Mouse (Mus musculus): ENCODE results near the gene Hist1h2ad. TPM values are rescaled to one million over a fixed set of nuclear protein-coding genes. Genes with fewer than 3 reads are reported as not detected.
"Not testable (repeated sequence)": the region's sequence is repeated elsewhere in the genome, so short reads cannot be mapped to it uniquely, and the experiment has no call there.

Hist1h2ad gene
- polyA plus RNA-seq, 1 experiment from 2014 or later = 1.3 TPM

DNA sequence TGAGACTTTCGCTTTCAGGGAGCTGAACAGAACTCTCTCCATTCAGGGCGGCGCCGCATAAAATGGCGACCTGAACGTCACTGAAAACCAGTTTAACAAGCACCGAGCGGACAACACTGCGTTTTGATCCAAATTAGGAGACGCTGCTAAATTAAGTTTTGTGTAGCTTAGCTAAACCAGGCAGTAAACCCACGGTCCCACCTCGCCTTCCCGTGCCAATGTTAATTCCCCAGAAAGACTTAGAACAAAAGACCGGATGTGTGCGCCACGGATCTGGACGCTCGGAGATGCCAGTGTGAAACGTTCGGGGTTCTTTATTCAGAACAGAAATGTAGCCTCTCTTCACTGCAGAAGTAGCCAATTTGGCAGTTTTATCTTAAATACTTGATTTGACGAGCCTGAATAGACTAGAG is 10.9 kb downstream of the Hist1h2ad start:
- Histone ChIP-seq H3K27ac (ENCODE audit: low read depth, low read length) (peak overlapping the region; percentile 96), H3K4me3 (ENCODE audit: low read depth, low read length) (peak overlapping the region; percentile 38), H3K27me3 (ENCODE audit: control insufficient read depth, insufficient read depth, low read length) (no peaks in the 10 kb centered on the region), H3K4me2 (peak overlapping the region; percentile 69), H3K36me3 (ENCODE audit: control insufficient read depth, insufficient read depth, low read length) (no peaks in the 10 kb centered on the region), H3K9me3 (replicated peaks; ENCODE audit: control insufficient read depth, low read length) (no peaks in the 10 kb centered on the region), H3K9ac (ENCODE audit: low read depth, low read length) (peak overlapping the region; percentile 80), H3K4me1 (ENCODE audit: control insufficient read depth, insufficient read depth, low read length) (peaks cover 18% of the 10 kb centered on the region; the same call in 1 of the 2 replicates)
- ATAC-seq (replicated peaks; ENCODE audit: insufficient number of reproducible peaks, low FRiP score, low TSS enrichment) = no peak
- whole genome bisulfite sequencing (ENCODE audit: insufficient replicate concordance) = under 1% methylated on average over 21 of the region's 21 CpGs

DNA sequence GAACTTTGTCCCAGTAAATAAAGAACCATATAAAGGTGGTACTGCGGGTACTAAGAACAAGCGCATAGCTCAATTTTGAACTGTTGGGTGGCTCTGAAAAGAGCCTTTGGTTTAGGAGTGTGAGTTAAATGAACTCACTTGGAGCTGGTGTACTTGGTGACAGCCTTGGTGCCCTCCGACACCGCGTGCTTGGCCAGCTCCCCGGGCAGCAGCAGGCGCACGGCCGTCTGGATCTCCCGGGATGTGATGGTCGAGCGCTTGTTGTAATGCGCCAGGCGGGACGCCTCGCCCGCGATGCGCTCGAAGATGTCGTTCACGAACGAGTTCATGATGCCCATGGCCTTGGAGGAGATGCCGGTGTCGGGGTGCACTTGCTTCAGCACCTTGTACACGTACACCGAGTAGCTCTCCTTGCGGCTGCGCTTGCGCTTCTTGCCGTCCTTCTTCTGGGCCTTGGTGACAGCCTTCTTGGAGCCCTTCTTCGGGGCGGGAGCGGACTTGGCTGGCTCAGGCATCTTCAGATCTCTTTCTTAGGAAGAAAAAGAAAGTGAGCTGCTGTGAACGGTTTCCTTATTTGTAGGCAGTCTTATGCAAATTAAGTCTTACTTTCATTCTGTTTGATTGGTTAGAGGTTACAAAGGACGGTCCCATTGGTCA is 11.4 kb downstream of the Hist1h2ad start:
- WGBS (ENCODE audit: insufficient replicate concordance) = under 1% methylated on average over 21 of the region's 36 CpGs
- Histone ChIP-seq H3K9ac (ENCODE audit: low read depth, low read length) (peak overlapping the region; percentile 80), H3K4me3 (ENCODE audit: low read depth, low read length) (peak overlapping the region; percentile 38), H3K4me2 (peak overlapping the region; percentile 69), H3K27ac (ENCODE audit: low read depth, low read length) (peak overlapping the region; percentile 96), H3K4me1 (ENCODE audit: control insufficient read depth, insufficient read depth, low read length) (peaks cover 18% of the 10 kb centered on the region; the same call in 1 of the 2 replicates)
- not testable (repeated sequence) for H3K27me3 ChIP-seq (ENCODE audit: control insufficient read depth, insufficient read depth, low read length); H3K9me3 ChIP-seq (replicated peaks; ENCODE audit: control insufficient read depth, low read length); H3K36me3 ChIP-seq (ENCODE audit: control insufficient read depth, insufficient read depth, low read length)
- ATAC-seq (replicated peaks; ENCODE audit: insufficient number of reproducible peaks, low FRiP score, low TSS enrichment) = peak; percentile 83

DNA sequence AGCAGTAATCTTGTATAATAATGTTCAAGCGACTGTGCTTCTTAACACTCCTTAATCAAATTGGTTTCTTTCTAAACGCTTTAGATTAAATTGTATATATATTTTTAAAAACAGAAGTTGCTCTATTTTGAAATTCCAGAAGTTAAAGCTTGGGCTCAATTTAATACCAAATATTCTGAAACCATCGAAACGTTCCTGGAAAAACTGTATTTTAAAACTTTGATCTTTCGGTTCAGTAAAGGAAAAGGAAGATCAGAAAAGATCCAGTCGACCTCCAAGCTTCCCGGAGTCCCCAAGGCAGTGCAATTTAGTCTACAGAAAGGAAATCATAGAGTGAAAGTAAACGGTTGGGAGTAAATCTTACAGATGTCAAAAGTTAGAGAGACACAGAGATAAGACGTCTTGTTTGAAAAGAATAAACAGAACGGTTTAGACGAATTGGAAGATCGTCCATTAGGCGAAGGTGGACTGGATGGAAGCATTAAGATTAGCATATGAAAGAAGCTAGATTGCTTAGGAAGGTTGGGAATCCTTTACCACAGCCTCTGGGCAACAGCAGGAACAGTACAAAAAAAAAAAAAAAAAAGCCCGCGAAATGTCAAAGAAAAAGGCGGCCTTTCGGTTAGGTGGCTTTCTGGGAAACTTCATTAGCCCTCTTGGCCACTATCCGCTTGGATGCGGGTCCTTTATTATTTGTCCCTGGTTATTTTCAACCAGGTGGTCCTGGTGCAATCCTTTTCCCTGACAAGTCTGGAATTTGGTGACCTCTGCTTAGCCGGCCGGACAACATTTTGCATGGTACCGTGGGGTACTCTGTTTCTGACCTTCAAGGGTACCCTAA is 12.1 kb downstream of the Hist1h2ad start:
- Histone ChIP-seq H3K36me3 (ENCODE audit: control insufficient read depth, insufficient read depth, low read length) (no peaks in the 10 kb centered on the region), H3K27me3 (ENCODE audit: control insufficient read depth, insufficient read depth, low read length) (no peaks in the 10 kb centered on the region), H3K4me1 (ENCODE audit: control insufficient read depth, insufficient read depth, low read length) (peaks cover 18% of the 10 kb centered on the region; the same call in 1 of the 2 replicates), H3K9me3 (replicated peaks; ENCODE audit: control insufficient read depth, low read length) (no peaks in the 10 kb centered on the region), H3K4me3 (ENCODE audit: low read depth, low read length) (peak overlapping the region; percentile 36), H3K4me2 (peak overlapping the region; percentile 69), H3K9ac (ENCODE audit: low read depth, low read length) (peak overlapping the region; percentile 71), H3K27ac (ENCODE audit: low read depth, low read length) (peak overlapping the region; percentile 96)
- no peak for ATAC-seq (replicated peaks; ENCODE audit: insufficient number of reproducible peaks, low FRiP score, low TSS enrichment)
- 3% methylated on average over 22 of the region's 22 CpGs for WGBS (ENCODE audit: insufficient replicate concordance)

DNA sequence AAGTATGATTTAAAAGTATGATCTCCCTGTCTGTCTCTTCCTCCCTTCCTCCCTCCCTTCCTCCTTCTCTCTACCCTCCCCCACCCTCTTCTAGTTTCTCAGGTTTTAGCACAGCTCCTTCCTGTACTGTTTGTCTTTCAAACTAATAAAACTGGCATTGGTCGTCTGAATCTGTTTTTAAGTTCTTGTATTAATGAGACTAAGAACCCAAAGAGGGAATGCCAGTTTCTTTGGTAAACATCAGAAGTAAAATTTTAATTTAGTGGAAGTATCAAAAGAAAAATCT is 12.7 kb downstream of the Hist1h2ad start:
- 12% methylated on average over 1 of the region's 1 CpGs for whole genome bisulfite sequencing (ENCODE audit: insufficient replicate concordance)
- peaks cover 16% of the 10 kb centered on the region; the same call in 1 of the 2 replicates for H3K4me1 ChIP-seq (ENCODE audit: control insufficient read depth, insufficient read depth, low read length)
- H3K9me3 ChIP-seq (replicated peaks; ENCODE audit: control insufficient read depth, low read length) = no peaks in the 10 kb centered on the region
- peak overlapping the region; percentile 71 for H3K9ac ChIP-seq (ENCODE audit: low read depth, low read length)
- H3K4me3 ChIP-seq (ENCODE audit: low read depth, low read length) = peak overlapping the region; percentile 36
- no peaks in the 10 kb centered on the region for H3K36me3 ChIP-seq (ENCODE audit: control insufficient read depth, insufficient read depth, low read length)
- no peaks in the 10 kb centered on the region for H3K27me3 ChIP-seq (ENCODE audit: control insufficient read depth, insufficient read depth, low read length)
- peak overlapping the region; percentile 69 for H3K4me2 ChIP-seq
- peak overlapping the region; percentile 96 for H3K27ac ChIP-seq (ENCODE audit: low read depth, low read length)
- no peak for ATAC-seq (replicated peaks; ENCODE audit: insufficient number of reproducible peaks, low FRiP score, low TSS enrichment)

DNA sequence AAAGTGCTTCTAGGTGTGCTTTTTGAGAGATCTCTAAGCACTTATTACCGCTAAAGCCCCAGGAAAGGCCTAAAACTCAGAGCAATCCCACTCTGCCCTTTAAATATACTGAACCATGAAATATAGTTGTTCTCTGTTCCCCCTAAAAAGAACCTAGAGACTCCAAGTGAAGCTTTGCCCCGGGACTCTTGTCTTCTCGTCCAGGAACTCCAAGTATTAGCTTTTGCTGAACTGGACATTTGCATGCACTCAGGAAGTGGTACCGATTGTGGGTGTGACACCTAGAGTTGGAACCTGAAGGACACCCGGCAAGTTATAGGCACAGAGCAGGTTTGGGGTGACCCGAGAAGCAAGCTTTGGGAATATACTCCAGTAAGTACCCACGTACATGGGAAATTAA is 17.0 kb downstream of the Hist1h2ad start:
- 88% methylated on average over 7 of the region's 7 CpGs for WGBS (ENCODE audit: insufficient replicate concordance)
- ATAC-seq (replicated peaks; ENCODE audit: insufficient number of reproducible peaks, low FRiP score, low TSS enrichment) = no peak
- no peak overlapping the region for H3K4me2 ChIP-seq
- no peaks in the 10 kb centered on the region for H3K27me3 ChIP-seq (ENCODE audit: control insufficient read depth, insufficient read depth, low read length)
- H3K4me3 ChIP-seq (ENCODE audit: low read depth, low read length) = no peak overlapping the region
- H3K9me3 ChIP-seq (replicated peaks; ENCODE audit: control insufficient read depth, low read length) = no peaks in the 10 kb centered on the region
- H3K36me3 ChIP-seq (ENCODE audit: control insufficient read depth, insufficient read depth, low read length) = no peaks in the 10 kb centered on the region
- no peak overlapping the region for H3K27ac ChIP-seq (ENCODE audit: low read depth, low read length)
- no peak overlapping the region for H3K9ac ChIP-seq (ENCODE audit: low read depth, low read length)
- H3K4me1 ChIP-seq (ENCODE audit: control insufficient read depth, insufficient read depth, low read length) = peaks cover 10% of the 10 kb centered on the region

DNA sequence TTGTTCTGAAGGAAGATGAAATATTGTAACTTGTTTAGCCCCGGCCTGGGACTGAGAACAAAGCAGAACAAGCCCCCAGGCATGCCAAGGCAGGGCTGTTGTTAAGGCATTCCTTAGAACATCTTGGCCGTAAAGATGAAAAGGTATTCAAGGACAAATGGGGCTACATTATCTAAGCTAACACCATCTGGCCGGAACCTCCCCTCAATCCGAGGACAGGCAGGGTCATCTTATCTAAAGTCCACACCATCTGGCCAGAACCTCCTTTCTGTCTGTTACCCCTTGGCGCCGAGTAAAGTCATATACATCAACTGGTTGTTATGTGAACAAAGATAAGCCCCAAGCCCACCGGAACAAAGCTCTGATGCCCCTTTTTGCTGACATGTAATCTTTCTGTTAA is 17.7 kb downstream of the Hist1h2ad start:
- not testable (repeated sequence) for H3K9ac ChIP-seq (ENCODE audit: low read depth, low read length)

DNA sequence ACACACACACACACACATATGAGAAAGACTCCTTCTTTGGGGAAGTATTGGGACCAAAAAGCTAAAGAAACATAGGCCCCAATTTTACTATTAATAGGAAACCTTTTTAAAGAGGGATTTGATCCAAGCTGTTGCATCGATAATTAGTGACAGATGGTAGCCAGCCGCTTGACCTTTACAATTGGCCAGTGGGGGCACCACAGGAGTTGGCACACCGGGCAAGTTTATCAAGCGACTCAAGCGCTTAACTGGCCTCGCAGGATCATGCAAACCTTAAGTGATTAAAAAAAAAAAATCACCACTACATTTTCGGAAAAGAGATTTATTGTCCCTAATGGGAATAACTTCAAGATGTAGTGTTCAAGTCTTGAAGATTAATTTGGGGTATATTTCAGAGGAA is 18.4 kb downstream of the Hist1h2ad start:
- 89% methylated on average over 7 of the region's 7 CpGs for WGBS (ENCODE audit: insufficient replicate concordance)
- H3K27ac ChIP-seq (ENCODE audit: low read depth, low read length) = no peak overlapping the region

More for the DNA sequence above, 17.7 kb downstream of the Hist1h2ad start:
- H3K9me3 ChIP-seq (replicated peaks; ENCODE audit: control insufficient read depth, low read length); ATAC-seq (replicated peaks; ENCODE audit: insufficient number of reproducible peaks, low FRiP score, low TSS enrichment); H3K36me3 ChIP-seq (ENCODE audit: control insufficient read depth, insufficient read depth, low read length); H3K4me2 ChIP-seq; H3K27ac ChIP-seq (ENCODE audit: low read depth, low read length); H3K4me3 ChIP-seq (ENCODE audit: low read depth, low read length); H3K4me1 ChIP-seq (ENCODE audit: control insufficient read depth, insufficient read depth, low read length); H3K27me3 ChIP-seq (ENCODE audit: control insufficient read depth, insufficient read depth, low read length): not testable (repeated sequence)
- 65% methylated on average over 7 of the region's 7 CpGs for WGBS (ENCODE audit: insufficient replicate concordance)

DNA sequence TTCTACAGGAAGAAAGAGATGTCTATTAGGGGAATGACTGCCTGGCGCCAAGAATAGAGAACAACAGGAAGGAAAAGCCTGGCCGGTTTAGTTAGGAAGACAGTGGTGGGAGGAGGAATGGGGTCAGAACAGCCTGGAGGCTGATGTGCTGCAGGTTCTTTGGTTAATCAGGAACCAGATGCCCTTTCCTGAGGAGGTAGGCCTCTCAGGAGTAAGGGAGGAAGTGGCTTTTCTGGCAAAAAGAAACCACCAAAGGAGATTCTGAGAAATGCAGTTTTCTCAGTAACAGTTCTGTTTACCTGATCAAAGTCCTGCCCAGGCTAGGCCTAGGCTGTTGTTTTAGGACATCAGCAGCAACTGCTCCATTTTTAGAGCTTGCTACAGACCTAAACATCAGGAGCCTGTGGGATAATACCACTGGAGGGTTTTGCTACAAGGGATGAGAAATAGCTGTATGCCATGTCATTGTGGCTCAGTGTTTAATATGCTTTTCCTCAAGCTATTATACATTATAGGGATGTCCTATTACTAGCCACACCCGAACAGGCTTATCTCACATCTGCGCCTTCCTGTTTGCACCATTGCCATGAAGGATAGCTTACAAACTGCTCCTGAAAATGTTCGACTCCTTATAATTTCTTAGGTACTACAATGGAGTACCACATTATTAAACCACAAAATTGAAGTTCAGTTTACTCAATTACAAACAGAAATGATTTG is 19.0 kb downstream of the Hist1h2ad start:
- WGBS (ENCODE audit: insufficient replicate concordance) = 60% methylated on average over 5 of the region's 5 CpGs
- no peaks in the 10 kb centered on the region for H3K9me3 ChIP-seq (replicated peaks; ENCODE audit: control insufficient read depth, low read length)
- H3K27ac ChIP-seq (ENCODE audit: low read depth, low read length) = no peak overlapping the region
- no peak overlapping the region for H3K4me3 ChIP-seq (ENCODE audit: low read depth, low read length)
- no peak for ATAC-seq (replicated peaks; ENCODE audit: insufficient number of reproducible peaks, low FRiP score, low TSS enrichment)
- peaks cover 5% of the 10 kb centered on the region; the same call in 1 of the 2 replicates for H3K4me1 ChIP-seq (ENCODE audit: control insufficient read depth, insufficient read depth, low read length)
- H3K9ac ChIP-seq (ENCODE audit: low read depth, low read length) = no peak overlapping the region
- H3K36me3 ChIP-seq (ENCODE audit: control insufficient read depth, insufficient read depth, low read length) = no peaks in the 10 kb centered on the region
- no peaks in the 10 kb centered on the region for H3K27me3 ChIP-seq (ENCODE audit: control insufficient read depth, insufficient read depth, low read length)
- H3K4me2 ChIP-seq = no peak overlapping the region

More for the DNA sequence above, 18.4 kb downstream of the Hist1h2ad start:
- H3K4me3 ChIP-seq (ENCODE audit: low read depth, low read length) = no peak overlapping the region
- H3K9ac ChIP-seq (ENCODE audit: low read depth, low read length) = no peak overlapping the region
- H3K9me3 ChIP-seq (replicated peaks; ENCODE audit: control insufficient read depth, low read length) = no peaks in the 10 kb centered on the region
- no peak for ATAC-seq (replicated peaks; ENCODE audit: insufficient number of reproducible peaks, low FRiP score, low TSS enrichment)
- no peaks in the 10 kb centered on the region for H3K36me3 ChIP-seq (ENCODE audit: control insufficient read depth, insufficient read depth, low read length)
- no peaks in the 10 kb centered on the region for H3K27me3 ChIP-seq (ENCODE audit: control insufficient read depth, insufficient read depth, low read length)
- H3K4me2 ChIP-seq = no peak overlapping the region
- H3K4me1 ChIP-seq (ENCODE audit: control insufficient read depth, insufficient read depth, low read length) = peaks cover 5% of the 10 kb centered on the region; the same call in 1 of the 2 replicates
